In the genomic region with DNA sequence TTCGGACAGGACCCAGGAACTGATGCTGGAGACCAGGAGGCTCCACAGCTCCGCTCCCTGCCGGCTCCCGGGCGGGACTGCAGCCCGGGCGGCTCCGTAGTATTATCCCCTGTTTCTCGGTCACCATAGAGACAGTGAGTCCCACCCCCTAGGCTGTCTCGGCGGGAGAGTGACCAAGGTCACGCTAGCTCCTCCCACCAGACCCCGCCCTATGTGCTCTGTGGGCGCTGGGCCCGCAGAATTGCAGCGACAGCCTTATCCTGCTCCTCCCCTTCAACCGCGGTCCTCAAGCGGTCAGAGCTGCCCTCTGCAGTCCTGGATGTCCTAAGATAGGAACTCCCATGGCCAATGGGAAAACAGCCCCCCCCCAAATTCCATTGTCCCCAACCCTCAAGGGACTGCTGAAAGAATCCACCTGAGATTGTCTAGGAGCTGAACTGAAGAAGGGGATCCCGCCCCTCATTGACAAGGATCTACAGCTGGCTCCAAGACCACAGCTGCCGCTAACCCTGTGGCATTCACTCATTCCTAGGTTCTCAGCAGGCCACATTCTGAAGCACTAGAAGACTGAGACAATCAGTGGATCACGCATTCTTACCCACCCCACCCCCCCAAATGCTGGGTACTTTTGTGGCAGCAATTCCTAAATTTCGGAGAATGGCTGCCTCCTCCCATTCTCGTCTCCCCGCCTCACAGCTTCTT, we compare ENCODE assay signal across 8 mouse cellular contexts. TPM values are rescaled to one million over a fixed set of nuclear protein-coding genes. Genes with fewer than 3 reads are reported as not detected.
DNase-seq lines count a peak whose midpoint lies in the region; ATAC-seq and TF ChIP-seq lines count a peak whose summit lies in the region.

A gene (minus strand): TSS at position 213 of the 702 bp plus-strand sequence.

- H3K4me2 ChIP-seq in heart, embryonic 13.5 days, result peak within 1 kb of the TSS; percentile 69
- H3K4me2 ChIP-seq in kidney, postnatal 0 days (ENCODE audit: low read length), result peak within 1 kb of the TSS; percentile 58
- peak within 1 kb of the TSS; percentile 56 for H3K4me2 ChIP-seq in liver, embryonic 11.5 days
- peak within 1 kb of the TSS; percentile 96 for H3K4me2 ChIP-seq in myocyte (ENCODE audit: low read depth)

- H3K36me3 ChIP-seq in forebrain, embryonic 10.5 days (replicated peaks), result peaks cover 13% of the 10 kb centered on the region
- H3K36me3 ChIP-seq in heart, embryonic 13.5 days, result peaks cover 13% of the 10 kb centered on the region
- H3K36me3 ChIP-seq in kidney, postnatal 0 days (ENCODE audit: insufficient read depth, low read length), result peaks cover 10% of the 10 kb centered on the region; the same call in 1 of the 2 replicates
- no peaks in the 10 kb centered on the region for H3K36me3 ChIP-seq in liver, embryonic 11.5 days (ENCODE audit: control insufficient read depth, insufficient read depth, low read length)
- no peaks in the 10 kb centered on the region for H3K36me3 ChIP-seq in myocyte (ENCODE audit: control insufficient read depth, insufficient read depth)
- no peaks in the 10 kb centered on the region for H3K36me3 ChIP-seq in splenic B cell, adult 2 months (ENCODE audit: control insufficient read depth, insufficient read depth, low read length, poor library complexity, severe bottlenecking)

- peak; percentile 82 for ATAC-seq in heart, embryonic 13.5 days (ENCODE audit: extremely low read depth, insufficient number of reproducible peaks, low FRiP score, low TSS enrichment)
- peak; percentile 97 for ATAC-seq in kidney, postnatal 0 days (replicated peaks; ENCODE audit: low FRiP score, low read depth)
- peak; percentile 83 for ATAC-seq in liver, embryonic 11.5 days (replicated peaks; ENCODE audit: low FRiP score)

- peaks cover 81% of the 10 kb centered on the region for H3K4me1 ChIP-seq in forebrain, embryonic 10.5 days
- peaks cover 64% of the 10 kb centered on the region for H3K4me1 ChIP-seq in heart, embryonic 13.5 days
- peaks cover 25% of the 10 kb centered on the region for H3K4me1 ChIP-seq in kidney, postnatal 0 days (replicated peaks; ENCODE audit: insufficient read depth, low read length)
- peaks cover 41% of the 10 kb centered on the region for H3K4me1 ChIP-seq in liver, embryonic 11.5 days (replicated peaks; ENCODE audit: control insufficient read depth, insufficient read depth, low read length)

- no peak within 1 kb of the TSS for H3ac ChIP-seq in myocyte (ENCODE audit: control insufficient read depth, insufficient read length)

- peak within 1 kb of the TSS; percentile 79 for H3K27ac ChIP-seq in forebrain, embryonic 10.5 days
- H3K27ac ChIP-seq in heart, embryonic 13.5 days (replicated peaks), result no peak within 1 kb of the TSS
- peak within 1 kb of the TSS; percentile 22; the same call in 1 of the 2 replicates for H3K27ac ChIP-seq in kidney, postnatal 0 days
- no peak within 1 kb of the TSS for H3K27ac ChIP-seq in liver, embryonic 11.5 days (ENCODE audit: low read depth, low read length)

- no peaks in the 10 kb centered on the region for H3K9me3 ChIP-seq in forebrain, embryonic 10.5 days
- no peaks in the 10 kb centered on the region for H3K9me3 ChIP-seq in heart, embryonic 13.5 days
- H3K9me3 ChIP-seq in kidney, postnatal 0 days (replicated peaks; ENCODE audit: low read length), result no peaks in the 10 kb centered on the region
- H3K9me3 ChIP-seq in liver, embryonic 11.5 days (ENCODE audit: control insufficient read depth, low read length), result no peaks in the 10 kb centered on the region

- peak within 1 kb of the TSS; percentile 75 for H3K9ac ChIP-seq in heart, embryonic 13.5 days
- 0 out of 2 replicates have a peak within 1 kb of the TSS, but pooled peaks have one; percentile 14 for H3K9ac ChIP-seq in kidney, postnatal 0 days (ENCODE audit: low read depth, low read length)
- H3K9ac ChIP-seq in liver, embryonic 11.5 days (ENCODE audit: low read depth, low read length), result 0 out of 2 replicates have a peak within 1 kb of the TSS, but pooled peaks have one; percentile 26

- peak within 1 kb of the TSS; percentile 51 for H3K4me3 ChIP-seq in forebrain, embryonic 10.5 days
- H3K4me3 ChIP-seq in heart, embryonic 13.5 days, result peak within 1 kb of the TSS; percentile 44
- peak within 1 kb of the TSS; percentile 21 for H3K4me3 ChIP-seq in kidney, postnatal 0 days (replicated peaks; ENCODE audit: low read depth, low read length)
- H3K4me3 ChIP-seq in liver, embryonic 11.5 days (ENCODE audit: low read depth, low read length), result peak within 1 kb of the TSS; percentile 32
- peak within 1 kb of the TSS; percentile 20 for H3K4me3 ChIP-seq in myocyte

- peak; percentile 75 for TF ChIP-seq CTCF in kidney, postnatal 0 days (IDR thresholded peaks at IDR 0.05; ENCODE audit: low read depth)

- no peaks in the 10 kb centered on the region for H3K79me2 ChIP-seq in myocyte (ENCODE audit: control insufficient read depth, insufficient read depth)

- peak; percentile 75 for TF ChIP-seq POLR2A in myocyte (IDR thresholded peaks at IDR 0.05; ENCODE audit: insufficient read length, low read depth)

- peaks cover 69% of the 10 kb centered on the region for H3K27me3 ChIP-seq in forebrain, embryonic 10.5 days (ENCODE audit: poor library complexity, severe bottlenecking)
- H3K27me3 ChIP-seq in heart, embryonic 13.5 days (replicated peaks), result peaks cover 42% of the 10 kb centered on the region
- no peaks in the 10 kb centered on the region for H3K27me3 ChIP-seq in kidney, postnatal 0 days (ENCODE audit: insufficient read depth, low read length)
- H3K27me3 ChIP-seq in liver, embryonic 11.5 days (replicated peaks; ENCODE audit: control insufficient read depth, insufficient read depth, low read length), result peaks cover 56% of the 10 kb centered on the region
- H3K27me3 ChIP-seq in myocyte (ENCODE audit: control insufficient read depth, insufficient read depth, insufficient read length), result no peaks in the 10 kb centered on the region
- no peaks in the 10 kb centered on the region for H3K27me3 ChIP-seq in splenic B cell, adult 2 months (ENCODE audit: control insufficient read depth, insufficient read depth, low read length, poor library complexity, severe bottlenecking)

- WGBS in forebrain, embryonic 10.5 days, result 3% methylated on average over 25 of the region's 25 CpGs
- WGBS in heart, embryonic 13.5 days, result 8% methylated on average over 25 of the region's 25 CpGs
- 8% methylated on average over 25 of the region's 25 CpGs for WGBS in kidney, postnatal 0 days
- 5% methylated on average over 25 of the region's 25 CpGs for WGBS in liver, embryonic 11.5 days

- peak; percentile 40 to 41 for DNase-seq in thymus, adult 18-20 months
- DNase-seq in thymus, postnatal 10 days (ENCODE audit: low spot score in 2 of 2), result no peak
- peak; percentile 94 for DNase-seq in forebrain, embryonic 10.5 days (ENCODE audit: extremely low spot score, low spot score)
- peak; percentile 98 for DNase-seq in kidney, postnatal 0 days (ENCODE audit: low spot score)
- DNase-seq in liver, embryonic 11.5 days (ENCODE audit: low spot score), result peak; percentile 87
- peak; percentile 23 for DNase-seq in splenic B cell, adult 2 months (ENCODE audit: low read depth, low spot score)

TF ChIP-seq in myocyte, 11 proteins besides CTCF, POLR2A, EP300 and RAD21:
- peak; percentile 83 for TF ChIP-seq POLR2AphosphoS2 (IDR thresholded peaks at IDR 0.05; ENCODE audit: insufficient read length, low read depth)
- no peak for TF ChIP-seq TCF12 (IDR thresholded peaks at IDR 0.05; ENCODE audit: insufficient read depth, poor library complexity, severe bottlenecking)
- no peak for TF ChIP-seq MYOG (IDR thresholded peaks at IDR 0.05; ENCODE audit: control insufficient read depth in 1 of 3, insufficient read depth in 1 of 3, insufficient read length in 2 of 3, low read depth in 2 of 3)
- no peak for TF ChIP-seq CEBPB (IDR thresholded peaks at IDR 0.05; ENCODE audit: insufficient read depth, poor library complexity, severe bottlenecking)
- TF ChIP-seq E2F4 (IDR thresholded peaks at IDR 0.05; ENCODE audit: insufficient read depth), result no peak
- TF ChIP-seq USF1 (IDR thresholded peaks at IDR 0.05; ENCODE audit: low read depth), result no peak
- TF ChIP-seq MYOD1 (IDR thresholded peaks at IDR 0.05; ENCODE audit: control insufficient read depth in 1 of 3, insufficient read length in 2 of 3, low read depth in 2 of 3), result peak in 2 of 3 experiments; percentile 57 to 68
- peak; percentile 49 for TF ChIP-seq SRF (IDR thresholded peaks at IDR 0.05; ENCODE audit: control insufficient read depth, insufficient read length, low read depth)
- no peak for TF ChIP-seq MAX (IDR thresholded peaks at IDR 0.05; ENCODE audit: low read depth)
- no peak for TF ChIP-seq TCF3 (IDR thresholded peaks at IDR 0.05; ENCODE audit: insufficient read length, low read depth)
- no peak for TF ChIP-seq REST (IDR thresholded peaks at IDR 0.05; ENCODE audit: insufficient read depth, insufficient read length)

RNA-seq across cellular contexts. Expression of the gene that starts here (rescaled TPM):
- 23.3 and 23.9 TPM in 2 replicates for polyA plus RNA-seq in forebrain, embryonic 10.5 days (2016; fragmentation: Nextera tagmentation; extraction: Ambion mirVana)
- 12.3 TPM in 2 replicates for polyA plus RNA-seq in heart, embryonic 13.5 days (2015; fragmentation: Nextera tagmentation; extraction: Ambion mirVana)
- 15.6 and 19.4 TPM in 2 replicates for polyA plus RNA-seq in kidney, postnatal 0 days (2015; fragmentation: Nextera tagmentation; extraction: Ambion mirVana)
- polyA plus RNA-seq in liver, embryonic 11.5 days (2014; fragmentation: Nextera tagmentation; extraction: Ambion mirVana), result 3.1 and 3.2 TPM in 2 replicates
- polyA plus RNA-seq in myocyte (2012; fragmentation: generic; extraction: Trizol), result 155 TPM

Comparison
In these comparisons a context has a peak if more than half of its experiments do, and no peak if none do; other contexts are left out.
1. DNase-seq: peak in thymus, adult 18-20 months (2 of 2), forebrain, embryonic 10.5 days (single experiment), kidney, postnatal 0 days (single experiment), liver, embryonic 11.5 days (single experiment) and splenic B cell, adult 2 months (single experiment); none in thymus, postnatal 10 days (0 of 2).
2. H3K27ac ChIP-seq: peak in forebrain, embryonic 10.5 days (single experiment) and kidney, postnatal 0 days (single experiment); none in heart, embryonic 13.5 days (single experiment) and liver, embryonic 11.5 days (single experiment).
3. H3K9ac ChIP-seq: peak in every context shown above with its lines; median percentile 75 in heart, embryonic 13.5 days; 26 in liver, embryonic 11.5 days; 14 in kidney, postnatal 0 days.
4. Peak in every context shown above with its lines, with median percentiles within 50 percentile points of each other: H3K4me3 ChIP-seq, ATAC-seq and H3K4me2 ChIP-seq.